Mouse (Mus musculus) spleen, adult 2 months (tissue): ENCODE results near the gene 1700067K01Rik.

ENCODE experiments used
- CTCF ChIP-seq: fragments of 200-500 bp; IDR thresholded peaks from 2 replicates; pipeline ENCODE4 v1.5.1; 2011; ENCODE audit warnings: mild to moderate bottlenecking, inconsistent platforms; ENCODE audit not compliant: insufficient read depth, insufficient read length, insufficient replicate concordance; ENCODE audit errors: extremely low read depth
- POLR2A ChIP-seq: fragments of 200-500 bp; IDR thresholded peaks from 2 replicates; pipeline ENCODE4 v1.6.1; 2011; ENCODE audit warnings: low read depth, low read length, inconsistent platforms

DNA sequence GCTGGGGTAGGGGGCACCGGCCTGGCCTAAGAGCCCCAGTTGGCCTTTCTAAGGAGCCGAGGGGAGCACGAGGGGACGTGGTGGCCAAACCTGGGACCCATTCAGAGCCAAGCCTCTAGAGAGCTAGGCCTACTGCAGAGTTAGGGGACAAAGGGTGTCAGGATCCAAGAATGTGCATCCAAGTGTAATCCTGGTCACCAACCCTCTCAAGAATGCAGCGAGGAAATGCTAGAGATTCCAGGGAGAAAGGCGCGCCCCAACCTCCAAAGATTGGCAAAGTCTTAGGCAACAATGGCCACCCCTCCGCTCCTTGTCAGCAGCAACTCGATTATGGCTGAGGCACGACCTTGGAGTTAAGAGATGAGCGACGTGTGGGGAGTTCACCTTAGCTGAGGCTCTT lies 20.3 kb downstream of the 1700067K01Rik start:
- TF ChIP-seq POLR2A = no peak
- no peak for TF ChIP-seq CTCF
